In the genomic region with DNA sequence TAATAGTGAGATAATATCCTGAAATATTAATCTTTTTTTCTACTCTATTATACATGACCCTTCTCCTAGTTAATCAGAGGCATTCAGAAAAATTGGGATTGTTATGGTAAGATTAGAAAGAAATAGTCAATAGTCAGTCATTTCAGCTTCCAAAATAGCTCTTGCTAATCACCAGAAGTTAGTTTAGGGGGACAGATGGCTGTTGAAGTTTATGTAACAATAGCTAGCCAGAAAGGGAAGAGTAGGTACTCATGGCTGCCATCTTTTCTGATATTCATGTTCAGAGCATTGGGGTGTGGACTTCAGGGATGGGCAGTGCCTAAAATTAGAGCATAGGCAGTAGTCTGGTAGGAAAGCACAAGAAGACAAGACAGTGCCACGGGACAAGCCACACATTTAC, we compare ENCODE assay signal across 18 mouse cellular contexts.
"Had no signal": no experiment of that assay in that cellular context is flagged by ENCODE, and none has a peak within 500 bp of the region (broad histone marks: within the 10 kb centered on the region; RNA-seq: fewer than 3 reads in every experiment).

No protein-coding gene starts in this region.

- H3K27ac ChIP-seq: midbrain, embryonic 10.5 days; midbrain, embryonic 12.5 days; neural tube, embryonic 13.5 days; neural tube, embryonic 15.5 days had no signal

- H3K4me3 ChIP-seq: midbrain, embryonic 10.5 days; midbrain, embryonic 12.5 days; myocyte; neural tube, embryonic 13.5 days; neural tube, embryonic 15.5 days had no signal

- ATAC-seq: midbrain, embryonic 16.5 days had no signal

- DNase-seq: lung, embryonic 14.5 days; lung, postnatal 10 days; lung, postnatal 4 days; midbrain, embryonic 14.5 days; retina, postnatal 1 day; right cerebral cortex, adult 18-20 months; right cerebral cortex, postnatal 25 days; right cerebral cortex, postnatal 4 days; spleen, adult 18-20 months; thymus, adult 18-20 months; thymus, postnatal 14 days; thymus, postnatal 36 days had no signal
